Mouse (Mus musculus) intestine, embryonic 16.5 days (tissue): ENCODE measurements around the gene Draxin. TPM values are rescaled to one million over a fixed set of nuclear protein-coding genes. Genes with fewer than 3 reads are reported as not detected.

Experiments
- microRNA-seq: library from miRNA; unstranded; fragments of <30 nt; microRNA quantifications from one replicate; pipeline ENCODE4, GENCODE M21; 2016
- polyA plus RNA-seq: library from polyadenylated mRNA; unstranded; fragments of >200 nt; fragmentation: Nextera tagmentation; extraction: Ambion mirVana; gene quantifications from 2 replicates; pipeline ENCODE4 v1.2.1, GENCODE M21; 2015

Draxin gene
- polyA plus RNA-seq, 1 experiment from 2014 or later = 0.07 TPM

Small RNA genes within 50 kb of the gene (microRNA-seq; reads per million reads assigned to microRNA genes)
- not detected for gene Mir7022

Other genes with a start within 250 kb of the Draxin start
- gene Mfn2, start 226.0 kb downstream of the Draxin start, polyA plus RNA-seq = 50.8 and 59.7 TPM in 2 replicates
- gene Plod1, start 193.9 kb downstream of the Draxin start, polyA plus RNA-seq = 39.0 and 42.7 TPM in 2 replicates
- 4.5 and 11.3 TPM in 2 replicates for gene 2510039O18Rik, start 189.8 kb downstream of the Draxin start, polyA plus RNA-seq
- not detected in 2 replicates for gene Nppb, start 144.9 kb downstream of the Draxin start, polyA plus RNA-seq
- gene Nppa, start 130.0 kb downstream of the Draxin start, polyA plus RNA-seq = 0.22 and 0.51 TPM in 2 replicates
- 4.5 TPM in 2 replicates for gene Clcn6, start 91.9 kb downstream of the Draxin start, polyA plus RNA-seq
- gene Mthfr, start 91.6 kb downstream of the Draxin start, polyA plus RNA-seq = 14.3 and 19.4 TPM in 2 replicates
- 19.6 and 22.2 TPM in 2 replicates for gene Agtrap, start 42.7 kb downstream of the Draxin start, polyA plus RNA-seq
- 29.3 and 30.1 TPM in 2 replicates for gene Mad2l2, start 314 bp downstream of the Draxin start, polyA plus RNA-seq
- 22.7 and 23.8 TPM in 2 replicates for gene Fbxo6, start 21.4 kb upstream of the Draxin start, polyA plus RNA-seq
- gene Fbxo44, start 29.8 kb upstream of the Draxin start, polyA plus RNA-seq = 6.8 and 7.3 TPM in 2 replicates
- gene Fbxo2, start 29.9 kb upstream of the Draxin start, polyA plus RNA-seq = 0.34 and 0.64 TPM in 2 replicates
- 0.06 and 0.28 TPM in 2 replicates for gene Disp3, start 157.3 kb upstream of the Draxin start, polyA plus RNA-seq